Mouse (Mus musculus) testis, adult 2 months (tissue): ENCODE results near the gene Dspp. TPM values are rescaled to one million over a fixed set of nuclear protein-coding genes. Genes with fewer than 3 reads are reported as not detected.

Experiments
- H3K27ac ChIP-seq: fragments of 200-500 bp; 2 replicates; pipeline ENCODE4 v1.5.1; 2012; ENCODE audit warnings: low read depth, low read length; ENCODE audit not compliant: control insufficient read depth, insufficient read depth
- H3K27me3 ChIP-seq: fragments of 200-500 bp; 2 replicates; pipeline ENCODE4 v1.6.1; 2012; ENCODE audit warnings: mild to moderate bottlenecking, low read length, moderate library complexity; ENCODE audit not compliant: control insufficient read depth, insufficient read depth
- H3K36me3 ChIP-seq: fragments of 200-500 bp; 2 replicates; pipeline ENCODE4 v1.6.1; 2012; ENCODE audit warnings: mild to moderate bottlenecking, low read length; ENCODE audit not compliant: control insufficient read depth, insufficient read depth
- H3K4me1 ChIP-seq: fragments of 200-500 bp; 2 replicates; pipeline ENCODE4 v1.6.1; 2012; ENCODE audit warnings: low read length; ENCODE audit not compliant: control insufficient read depth, insufficient read depth
- H3K4me3 ChIP-seq: fragments of 200-500 bp; 2 replicates; pipeline ENCODE4 v1.5.1; 2012; ENCODE audit warnings: low read depth, mild to moderate bottlenecking, low read length, moderate library complexity, mixed read lengths; ENCODE audit not compliant: control insufficient read depth
- CTCF ChIP-seq: fragments of 200-500 bp; IDR thresholded peaks from 2 replicates; pipeline ENCODE4 v1.5.1; 2012; ENCODE audit warnings: low read depth, mild to moderate bottlenecking, inconsistent platforms, low read length, moderate library complexity; ENCODE audit not compliant: control insufficient read depth, insufficient read depth, insufficient replicate concordance
- POLR2A ChIP-seq: fragments of 200-500 bp; IDR thresholded peaks from 2 replicates; pipeline ENCODE4 v1.6.1; 2012; ENCODE audit warnings: low read depth, mild to moderate bottlenecking, inconsistent platforms, low read length, moderate library complexity; ENCODE audit not compliant: control insufficient read depth
- polyA plus RNA-seq: library from polyadenylated mRNA; depleted of rRNA; stranded (reverse); fragments of >200 nt; gene quantifications from 2 replicates; pipeline ENCODE4 v1.2.3, GENCODE M21; 2012

The Dspp gene
- polyA plus RNA-seq, 1 experiment = not detected

DNA sequence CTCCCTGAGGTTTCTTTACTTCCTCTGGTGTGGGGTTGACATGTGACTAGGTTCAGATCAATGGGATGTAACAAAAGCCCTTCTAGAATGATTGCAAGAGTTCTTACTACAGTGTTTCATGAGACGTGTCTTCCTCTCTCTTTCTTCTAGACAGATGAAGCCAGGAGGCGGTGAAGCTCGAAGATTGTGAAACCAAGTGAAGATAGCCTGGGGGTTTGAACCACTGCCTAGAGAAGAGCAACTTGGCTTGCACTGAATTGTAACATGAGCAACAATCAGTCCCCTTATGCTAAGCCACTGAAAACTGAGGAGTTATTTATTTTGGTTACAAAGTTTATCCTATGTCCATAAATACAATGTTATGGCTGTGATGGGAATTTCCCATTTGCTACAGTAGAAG, 9.9 kb upstream of the Dspp start:
- no peaks in the 10 kb centered on the region for H3K27me3 ChIP-seq
- H3K36me3 ChIP-seq = no peaks in the 10 kb centered on the region
- no peak overlapping the region for H3K4me3 ChIP-seq
- no peaks in the 10 kb centered on the region for H3K4me1 ChIP-seq
- H3K27ac ChIP-seq = no peak overlapping the region
- TF ChIP-seq POLR2A (no peak), CTCF (no peak)

GRCm38 (mm10) chr5:104161390-104161789, 9.1 kb upstream of the Dspp start:
- no peak overlapping the region for H3K4me3 ChIP-seq
- no peak for TF ChIP-seq CTCF
- TF ChIP-seq POLR2A = no peak

GRCm38 (mm10) chr5:104163536-104163935, 7.0 kb upstream of the Dspp start:
- Histone ChIP-seq H3K4me3 (no peak overlapping the region), H3K36me3 (no peaks in the 10 kb centered on the region), H3K4me1 (no peaks in the 10 kb centered on the region), H3K27ac (no peak overlapping the region), H3K27me3 (no peaks in the 10 kb centered on the region)
- TF ChIP-seq POLR2A (no peak), CTCF (no peak)

More at GRCm38 (mm10) chr5:104161390-104161789, 9.1 kb upstream of the Dspp start:
- H3K27me3 ChIP-seq = no peaks in the 10 kb centered on the region
- H3K4me1 ChIP-seq = no peaks in the 10 kb centered on the region
- H3K36me3 ChIP-seq = no peaks in the 10 kb centered on the region
- H3K27ac ChIP-seq = no peak overlapping the region

DNA sequence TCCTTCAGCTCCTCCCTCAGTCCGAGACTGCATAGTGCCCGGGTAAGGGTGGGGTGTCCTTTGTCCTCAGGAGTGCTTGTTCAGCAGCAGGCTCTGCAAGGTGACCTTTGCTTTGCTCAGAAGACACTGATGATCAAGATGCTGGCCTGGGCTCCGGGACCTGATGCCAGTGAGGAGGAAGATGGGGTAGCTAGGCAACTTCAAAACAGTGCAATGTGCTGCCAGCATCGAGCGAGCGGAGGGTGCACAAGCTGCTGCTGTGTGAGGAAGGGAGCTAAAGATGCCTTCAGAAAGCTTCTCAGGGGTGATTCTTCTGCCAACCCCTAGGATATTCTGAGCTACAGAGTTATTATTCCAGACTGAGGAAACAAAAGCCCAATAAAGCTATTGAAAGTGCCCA, 2.6 kb downstream of the Dspp start:
- no peak overlapping the region for H3K27ac ChIP-seq
- H3K4me3 ChIP-seq = no peak overlapping the region
- no peaks in the 10 kb centered on the region for H3K27me3 ChIP-seq
- no peaks in the 10 kb centered on the region for H3K36me3 ChIP-seq
- no peaks in the 10 kb centered on the region for H3K4me1 ChIP-seq
- no peak for TF ChIP-seq CTCF
- TF ChIP-seq POLR2A = no peak

DNA sequence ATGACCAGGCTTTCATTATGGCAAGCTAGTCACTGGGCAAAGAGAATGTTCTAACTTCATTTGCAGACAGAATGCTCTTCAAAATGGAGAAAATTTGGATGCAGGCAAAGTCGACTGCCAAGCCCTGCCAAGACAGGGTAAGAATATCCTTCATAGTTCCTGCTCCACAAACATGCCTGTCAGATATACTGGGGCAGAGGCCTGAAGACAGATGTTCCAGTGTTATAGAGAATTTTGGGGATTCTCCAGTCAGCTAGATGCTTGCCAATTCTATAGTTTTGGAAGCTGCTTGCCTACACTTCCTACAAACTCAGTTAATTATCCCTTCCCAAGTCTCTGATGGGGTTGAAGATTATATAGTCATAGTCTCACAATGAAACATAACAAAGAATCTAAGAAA, 13.2 kb downstream of the Dspp start:
- Histone ChIP-seq H3K4me1 (no peaks in the 10 kb centered on the region), H3K36me3 (no peaks in the 10 kb centered on the region), H3K27me3 (no peaks in the 10 kb centered on the region), H3K4me3 (no peak overlapping the region), H3K27ac (no peak overlapping the region)
- TF ChIP-seq POLR2A (no peak), CTCF (no peak)

GRCm38 (mm10) chr5:104187281-104187680, 16.8 kb downstream of the Dspp start:
- H3K4me3 ChIP-seq = no peak overlapping the region
- no peaks in the 10 kb centered on the region for H3K4me1 ChIP-seq
- no peak overlapping the region for H3K27ac ChIP-seq
- TF ChIP-seq CTCF (no peak), POLR2A (no peak)
- no peaks in the 10 kb centered on the region for H3K27me3 ChIP-seq
- H3K36me3 ChIP-seq = no peaks in the 10 kb centered on the region

DNA sequence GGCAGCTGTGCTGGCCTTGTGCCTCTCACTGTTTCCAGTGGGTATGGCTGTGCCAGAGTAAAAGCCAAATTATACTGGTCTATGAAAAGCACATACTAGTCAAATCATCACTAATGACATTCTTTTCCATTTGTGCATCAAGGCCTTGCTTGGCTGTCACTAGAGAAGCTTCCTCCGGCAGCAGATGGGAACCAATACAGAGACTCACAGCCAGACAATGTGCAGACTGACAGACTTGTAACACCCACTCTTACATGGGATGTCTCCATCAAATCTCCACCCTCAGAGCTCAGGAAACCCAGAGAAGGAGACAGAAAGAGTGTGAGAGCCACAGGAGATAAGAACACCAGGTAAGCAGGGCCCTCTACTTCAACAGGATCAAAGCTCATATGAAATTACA, 24.6 kb downstream of the Dspp start:
- Histone ChIP-seq H3K4me3 (no peak overlapping the region), H3K4me1 (no peaks in the 10 kb centered on the region; the same call in 1 of the 2 replicates), H3K36me3 (no peaks in the 10 kb centered on the region), H3K27me3 (no peaks in the 10 kb centered on the region), H3K27ac (no peak overlapping the region)
- TF ChIP-seq POLR2A = no peak
- no peak for TF ChIP-seq CTCF

- no peak overlapping the region for H3K27ac ChIP-seq
- no peak for TF ChIP-seq POLR2A
- TF ChIP-seq CTCF = no peak
- no peaks in the 10 kb centered on the region for H3K36me3 ChIP-seq
- no peak overlapping the region for H3K4me3 ChIP-seq
- no peaks in the 10 kb centered on the region; the same call in 1 of the 2 replicates for H3K4me1 ChIP-seq
- H3K27me3 ChIP-seq = no peaks in the 10 kb centered on the region
Measured at GRCm38 (mm10) chr5:104201153-104201950, 30.8 kb downstream of the Dspp start.
